Mouse (Mus musculus): ENCODE data around the gene Nudt9. TPM values are rescaled to one million over a fixed set of nuclear protein-coding genes. Genes with fewer than 3 reads are reported as not detected.
A peak's percentile ranks its signal among the peaks of the same experiment; 100 is the strongest.

The Nudt9 gene
- total and polyA plus RNA-seq, 3 experiments = 58.5 to 83.8 (median 65.3) TPM

DNA sequence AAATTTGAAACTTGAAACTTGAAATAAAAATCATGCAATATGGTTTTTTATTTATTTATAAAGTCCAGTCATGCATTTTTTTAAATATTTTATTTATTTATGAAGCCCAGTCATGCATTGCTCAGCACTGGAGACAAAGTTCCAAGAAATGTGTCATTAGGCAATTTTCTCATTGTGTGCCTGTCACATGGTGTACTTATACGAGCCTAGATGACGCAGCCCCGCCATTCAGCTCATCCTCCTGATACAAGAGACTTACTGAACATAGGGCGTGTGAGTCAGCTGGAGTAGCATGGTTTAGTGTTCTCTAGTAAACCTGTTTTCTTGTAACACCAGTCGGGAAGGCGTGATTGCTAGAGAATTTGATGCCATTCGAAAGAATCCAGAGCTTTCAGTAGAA lies 10.2 kb downstream of the Nudt9 start:
- Histone ChIP-seq H3K36me3 (replicated peaks in 1 of 2; ENCODE audit: control insufficient read depth in 1 of 2, insufficient read depth in 1 of 2, low read length in 1 of 2) (peaks cover 19 to 90% of the 10 kb centered on the region in 2 experiments), H3K4me2 (ENCODE audit: insufficient read depth, low read depth, poor library complexity, severe bottlenecking) (no peak overlapping the region), H3K4me3 (replicated peaks in 1 of 3; ENCODE audit: low read depth in 2 of 3, low read length in 2 of 3, poor library complexity in 1 of 3) (no peak overlapping the region), H3K9ac (ENCODE audit: insufficient read depth, low read depth) (no peak overlapping the region), H3K27ac (ENCODE audit: insufficient read depth, low read depth) (no peak overlapping the region), H3K79me2 (replicated peaks; ENCODE audit: control insufficient read depth, extremely low read depth, insufficient read depth, poor library complexity, severe bottlenecking) (0 out of 2 replicates have a peak, but pooled peaks cover 2% of the 10 kb centered on the region), H3K27me3 (replicated peaks) (no peaks in the 10 kb centered on the region), H3K9me3 (replicated peaks; ENCODE audit: low read length) (no peaks in the 10 kb centered on the region), H3K4me1 (ENCODE audit: control insufficient read depth in 1 of 2, insufficient read depth in 2 of 2) (peaks cover 3 to 7% of the 10 kb centered on the region in 2 experiments; a peak in 2 of 4 replicates)
- dilution Hi-C loops (cut with MboI; ENCODE audit: extremely low pct_ligation_motif_present, extremely low pct_unique_long_range_greater_than_20kb, low sequenced_read_pairs) = no loop called here
- TF ChIP-seq NRF1 (IDR thresholded peaks at IDR 0.05; ENCODE audit: low read depth, low read length) (no peak), RAD21 (IDR thresholded peaks at IDR 0.05; ENCODE audit: low read depth, low read length) (no peak), POLR2A (IDR thresholded peaks at IDR 0.05; ENCODE audit: low read depth, low read length) (no peak), E2F4 (IDR thresholded peaks at IDR 0.05; ENCODE audit: insufficient replicate concordance, low read depth, low read length) (no peak), TCF12 (IDR thresholded peaks at IDR 0.05; ENCODE audit: low read depth, low read length) (no peak), POLR2AphosphoS2 (IDR thresholded peaks at IDR 0.05; ENCODE audit: low read depth, low read length) (no peak), CHD1 (IDR thresholded peaks at IDR 0.05; ENCODE audit: low read depth, low read length) (no peak)
- no peak for DNase-seq (ENCODE audit: extremely low read depth)
- in situ Hi-C loops (cut with MboI; ENCODE audit: low pct_ligation_motif_present, low pct_unique_long_range_greater_than_20kb, low sequenced_read_pairs) = no loop called here

DNA sequence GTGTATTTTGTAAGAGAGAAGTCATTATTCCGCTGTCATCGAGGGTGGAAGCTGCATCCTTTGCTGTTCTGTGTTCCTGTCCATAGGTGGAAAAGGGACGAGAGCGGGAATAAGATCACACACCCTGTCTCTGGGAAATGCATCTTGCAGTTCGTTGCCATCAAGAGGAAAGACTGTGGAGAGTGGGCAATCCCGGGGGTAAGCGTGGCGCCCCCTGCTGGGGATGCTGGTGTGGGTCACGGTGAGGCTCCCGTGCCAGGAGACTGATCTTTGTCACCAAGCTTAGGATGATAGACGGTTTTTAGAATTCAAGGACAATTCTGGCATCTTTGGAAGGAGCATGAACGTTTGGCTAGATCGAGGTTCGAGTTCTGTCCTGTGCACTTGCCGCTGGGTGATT lies 11.9 kb downstream of the Nudt9 start:
- Histone ChIP-seq H3K9ac (ENCODE audit: insufficient read depth, low read depth) (no peak overlapping the region), H3K27me3 (replicated peaks) (no peaks in the 10 kb centered on the region), H3K79me2 (replicated peaks; ENCODE audit: control insufficient read depth, extremely low read depth, insufficient read depth, poor library complexity, severe bottlenecking) (0 out of 2 replicates have a peak, but pooled peaks cover 2% of the 10 kb centered on the region), H3K36me3 (replicated peaks in 1 of 2; ENCODE audit: control insufficient read depth in 1 of 2, insufficient read depth in 1 of 2, low read length in 1 of 2) (peaks cover 21 to 83% of the 10 kb centered on the region in 2 experiments), H3K4me3 (replicated peaks in 1 of 3; ENCODE audit: low read depth in 2 of 3, low read length in 2 of 3, poor library complexity in 1 of 3) (no peak overlapping the region), H3K4me1 (ENCODE audit: control insufficient read depth in 1 of 2, insufficient read depth in 2 of 2) (peaks cover 12 to 21% of the 10 kb centered on the region in 2 experiments), H3K4me2 (ENCODE audit: insufficient read depth, low read depth, poor library complexity, severe bottlenecking) (no peak overlapping the region), H3K9me3 (replicated peaks; ENCODE audit: low read length) (no peaks in the 10 kb centered on the region), H3K27ac (ENCODE audit: insufficient read depth, low read depth) (no peak overlapping the region)
- dilution Hi-C loops (cut with MboI; ENCODE audit: extremely low pct_ligation_motif_present, extremely low pct_unique_long_range_greater_than_20kb, low sequenced_read_pairs) = no loop called here
- TF ChIP-seq ZNF384 (IDR thresholded peaks at IDR 0.05; ENCODE audit: low read depth, low read length) = no peak
- TF ChIP-seq MAZ (IDR thresholded peaks at IDR 0.05; ENCODE audit: low read depth, low read length) = no peak
- TF ChIP-seq USF1 (IDR thresholded peaks at IDR 0.05; ENCODE audit: low read depth, low read length) = no peak
- TF ChIP-seq ZC3H11A (IDR thresholded peaks at IDR 0.05; ENCODE audit: low read depth, low read length) = no peak
- no peak for TF ChIP-seq E2F4 (IDR thresholded peaks at IDR 0.05; ENCODE audit: insufficient replicate concordance, low read depth, low read length)
- peak; percentile 6; the same call in 1 of the 2 replicates for TF ChIP-seq BHLHE40 (IDR thresholded peaks at IDR 0.05; ENCODE audit: low read depth, low read length)
- no peak for TF ChIP-seq EP300 (IDR thresholded peaks at IDR 0.05; ENCODE audit: low read length)
- peak; percentile 34 for TF ChIP-seq RAD21 (IDR thresholded peaks at IDR 0.05; ENCODE audit: low read depth, low read length)
- TF ChIP-seq SMC3 (IDR thresholded peaks at IDR 0.05; ENCODE audit: low read depth, low read length) = peak; percentile 73
- TF ChIP-seq CTCF (conservative IDR thresholded peaks at IDR 0.05 in 1 of 2, IDR thresholded peaks at IDR 0.05 in 1 of 2; ENCODE audit: low read depth in 2 of 2, low read length in 2 of 2) = peak; percentile 75 to 76
- DNase-seq (ENCODE audit: extremely low read depth) = no peak
- in situ Hi-C loops (cut with MboI; ENCODE audit: low pct_ligation_motif_present, low pct_unique_long_range_greater_than_20kb, low sequenced_read_pairs) = no loop called here
